Mouse (Mus musculus): Measurements from ENCODE around the gene Psmb2. TPM values are rescaled to one million over a fixed set of nuclear protein-coding genes. Genes with fewer than 3 reads are reported as not detected.
A peak's percentile ranks its signal among the peaks of the same experiment; 100 is the strongest.

Psmb2 gene
- polyA plus RNA-seq, 1 experiment, result 262 TPM

DNA sequence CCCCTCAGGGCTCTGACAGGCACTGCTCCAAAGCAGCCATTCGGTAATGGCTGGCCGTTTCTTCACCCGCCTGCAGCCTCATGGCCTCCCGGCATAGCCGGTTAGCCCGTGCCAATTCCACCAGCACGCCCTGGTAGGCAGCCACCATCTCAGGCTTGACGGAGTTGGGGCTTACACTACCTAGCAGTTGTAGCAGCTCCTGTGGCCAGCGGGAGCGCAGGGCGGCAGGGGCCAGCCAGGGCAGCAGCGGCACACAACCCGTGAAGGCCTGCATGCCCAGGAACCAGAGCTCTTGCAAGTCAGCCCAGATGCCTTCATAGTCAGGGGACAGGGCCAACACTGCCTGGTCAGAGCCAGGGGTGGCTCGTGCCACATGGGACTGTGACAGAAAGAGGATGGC is 67.4 kb downstream of the Psmb2 start:
- no peak for TF ChIP-seq POLR2A (IDR thresholded peaks at IDR 0.05; ENCODE audit: control insufficient read depth, extremely low read depth, insufficient read depth, low read length, poor library complexity)
- no peak for TF ChIP-seq CTCF (IDR thresholded peaks at IDR 0.05; ENCODE audit: borderline replicate concordance, control insufficient read depth, extremely low read depth, insufficient read depth, low read length, poor library complexity)
- H3K36me3 ChIP-seq (ENCODE audit: control insufficient read depth, insufficient read depth, low read length), result 0 out of 2 replicates have a peak, but pooled peaks cover 3% of the 10 kb centered on the region
- no peaks in the 10 kb centered on the region for H3K4me1 ChIP-seq (replicated peaks; ENCODE audit: control insufficient read depth, insufficient read depth, low read length)
- WGBS, result 97% methylated on average over 14 of the region's 14 CpGs
- no peaks in the 10 kb centered on the region for H3K27me3 ChIP-seq (ENCODE audit: control insufficient read depth, insufficient read depth, low read length)
- H3K4me3 ChIP-seq (ENCODE audit: control insufficient read depth, insufficient read depth, low read length), result no peak overlapping the region
- DNase-seq, result no peak
- H3K27ac ChIP-seq (ENCODE audit: control insufficient read depth, insufficient read depth, low read length), result no peak overlapping the region

GRCm38 (mm10) chr4:126745506-126746193 is 68.2 kb downstream of the Psmb2 start:
- no peaks in the 10 kb centered on the region for H3K4me1 ChIP-seq (replicated peaks; ENCODE audit: control insufficient read depth, insufficient read depth, low read length)
- H3K36me3 ChIP-seq (ENCODE audit: control insufficient read depth, insufficient read depth, low read length), result 0 out of 2 replicates have a peak, but pooled peaks cover 3% of the 10 kb centered on the region
- H3K4me3 ChIP-seq (ENCODE audit: control insufficient read depth, insufficient read depth, low read length), result no peak overlapping the region
- no peaks in the 10 kb centered on the region for H3K27me3 ChIP-seq (ENCODE audit: control insufficient read depth, insufficient read depth, low read length)
- TF ChIP-seq POLR2A (IDR thresholded peaks at IDR 0.05; ENCODE audit: control insufficient read depth, extremely low read depth, insufficient read depth, low read length, poor library complexity), result no peak
- TF ChIP-seq CTCF (IDR thresholded peaks at IDR 0.05; ENCODE audit: borderline replicate concordance, control insufficient read depth, extremely low read depth, insufficient read depth, low read length, poor library complexity), result peak; percentile 54; the same call in 1 of the 2 replicates
- peak; percentile 69 for DNase-seq
- 50% methylated on average over 13 of the region's 13 CpGs for WGBS
- no peak overlapping the region for H3K27ac ChIP-seq (ENCODE audit: control insufficient read depth, insufficient read depth, low read length)

- no peak for DNase-seq
- H3K36me3 ChIP-seq (ENCODE audit: control insufficient read depth, insufficient read depth, low read length), result 0 out of 2 replicates have a peak, but pooled peaks cover 3% of the 10 kb centered on the region
- no peak overlapping the region for H3K4me3 ChIP-seq (ENCODE audit: control insufficient read depth, insufficient read depth, low read length)
- WGBS, result 97% methylated on average over 10 of the region's 10 CpGs
- no peaks in the 10 kb centered on the region for H3K4me1 ChIP-seq (replicated peaks; ENCODE audit: control insufficient read depth, insufficient read depth, low read length)
- H3K27ac ChIP-seq (ENCODE audit: control insufficient read depth, insufficient read depth, low read length), result no peak overlapping the region
- no peak for TF ChIP-seq POLR2A (IDR thresholded peaks at IDR 0.05; ENCODE audit: control insufficient read depth, extremely low read depth, insufficient read depth, low read length, poor library complexity)
- TF ChIP-seq CTCF (IDR thresholded peaks at IDR 0.05; ENCODE audit: borderline replicate concordance, control insufficient read depth, extremely low read depth, insufficient read depth, low read length, poor library complexity), result no peak
- H3K27me3 ChIP-seq (ENCODE audit: control insufficient read depth, insufficient read depth, low read length), result no peaks in the 10 kb centered on the region
Measured at GRCm38 (mm10) chr4:126746194-126746840, 68.9 kb downstream of the Psmb2 start.

- Histone ChIP-seq H3K4me1 (replicated peaks; ENCODE audit: control insufficient read depth, insufficient read depth, low read length) (peaks cover 6% of the 10 kb centered on the region), H3K36me3 (ENCODE audit: control insufficient read depth, insufficient read depth, low read length) (0 out of 2 replicates have a peak, but pooled peaks cover 3% of the 10 kb centered on the region), H3K4me3 (ENCODE audit: control insufficient read depth, insufficient read depth, low read length) (no peak overlapping the region), H3K27ac (ENCODE audit: control insufficient read depth, insufficient read depth, low read length) (no peak overlapping the region), H3K27me3 (ENCODE audit: control insufficient read depth, insufficient read depth, low read length) (no peaks in the 10 kb centered on the region)
- WGBS, result 97% methylated on average over 8 of the region's 8 CpGs
- DNase-seq, result no peak
- TF ChIP-seq POLR2A (IDR thresholded peaks at IDR 0.05; ENCODE audit: control insufficient read depth, extremely low read depth, insufficient read depth, low read length, poor library complexity), result no peak
- TF ChIP-seq CTCF (IDR thresholded peaks at IDR 0.05; ENCODE audit: borderline replicate concordance, control insufficient read depth, extremely low read depth, insufficient read depth, low read length, poor library complexity), result no peak
Measured at GRCm38 (mm10) chr4:126748381-126748780, 71.0 kb downstream of the Psmb2 start.

GRCm38 (mm10) chr4:126749553-126749952 is 72.1 kb downstream of the Psmb2 start:
- Histone ChIP-seq H3K27me3 (ENCODE audit: control insufficient read depth, insufficient read depth, low read length) (no peaks in the 10 kb centered on the region), H3K4me1 (replicated peaks; ENCODE audit: control insufficient read depth, insufficient read depth, low read length) (peaks cover 10% of the 10 kb centered on the region), H3K36me3 (ENCODE audit: control insufficient read depth, insufficient read depth, low read length) (0 out of 2 replicates have a peak, but pooled peaks cover 3% of the 10 kb centered on the region), H3K27ac (ENCODE audit: control insufficient read depth, insufficient read depth, low read length) (no peak overlapping the region), H3K4me3 (ENCODE audit: control insufficient read depth, insufficient read depth, low read length) (no peak overlapping the region)
- TF ChIP-seq POLR2A (IDR thresholded peaks at IDR 0.05; ENCODE audit: control insufficient read depth, extremely low read depth, insufficient read depth, low read length, poor library complexity), result no peak
- TF ChIP-seq CTCF (IDR thresholded peaks at IDR 0.05; ENCODE audit: borderline replicate concordance, control insufficient read depth, extremely low read depth, insufficient read depth, low read length, poor library complexity), result no peak
- DNase-seq, result no peak
- whole genome bisulfite sequencing, result 96% methylated on average over 11 of the region's 11 CpGs

DNA sequence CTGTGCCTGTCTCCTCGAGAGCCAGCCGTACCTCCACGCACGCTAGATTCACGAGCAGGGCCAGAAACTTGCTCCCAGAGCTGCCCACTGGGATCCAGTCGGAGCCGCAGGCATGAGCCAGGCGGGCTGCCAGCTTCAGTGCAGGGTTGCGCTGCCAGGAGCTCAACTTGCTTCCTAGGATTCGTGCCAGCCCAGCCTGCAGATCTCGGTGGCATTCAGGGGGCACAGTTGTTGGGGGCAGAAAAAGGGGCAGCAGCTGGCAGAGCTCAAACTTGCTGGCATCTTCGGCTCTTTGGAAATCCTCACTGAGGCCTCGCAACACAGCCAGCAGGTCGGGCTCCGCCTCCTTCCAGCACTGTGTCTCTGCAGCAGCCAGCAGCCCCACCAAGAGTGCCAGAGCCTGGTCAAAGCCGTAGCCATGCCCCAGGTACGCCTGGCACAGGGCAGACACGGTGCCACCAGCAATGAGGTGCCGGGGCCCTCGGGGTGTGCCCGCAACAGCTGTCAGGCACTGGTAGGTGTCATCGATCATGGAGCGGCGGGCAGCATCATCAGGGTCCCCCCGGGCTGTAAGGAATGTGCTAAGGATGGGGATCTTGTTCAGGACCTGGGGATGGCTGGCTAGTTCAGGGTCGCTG is 72.7 kb downstream of the Psmb2 start:
- Histone ChIP-seq H3K27ac (ENCODE audit: control insufficient read depth, insufficient read depth, low read length) (no peak overlapping the region), H3K27me3 (ENCODE audit: control insufficient read depth, insufficient read depth, low read length) (no peaks in the 10 kb centered on the region), H3K36me3 (ENCODE audit: control insufficient read depth, insufficient read depth, low read length) (0 out of 2 replicates have a peak, but pooled peaks cover 3% of the 10 kb centered on the region), H3K4me3 (ENCODE audit: control insufficient read depth, insufficient read depth, low read length) (no peak overlapping the region), H3K4me1 (replicated peaks; ENCODE audit: control insufficient read depth, insufficient read depth, low read length) (peaks cover 10% of the 10 kb centered on the region)
- 94% methylated on average over 26 of the region's 26 CpGs for WGBS
- TF ChIP-seq POLR2A (IDR thresholded peaks at IDR 0.05; ENCODE audit: control insufficient read depth, extremely low read depth, insufficient read depth, low read length, poor library complexity) (no peak), CTCF (IDR thresholded peaks at IDR 0.05; ENCODE audit: borderline replicate concordance, control insufficient read depth, extremely low read depth, insufficient read depth, low read length, poor library complexity) (no peak)
- DNase-seq, result no peak

All from thymus, adult 2 months (tissue).